Mouse (Mus musculus) hindbrain, embryonic 14.5 days (tissue): ENCODE measurements around the gene Spg7. TPM values are rescaled to one million over a fixed set of nuclear protein-coding genes. Genes with fewer than 3 reads are reported as not detected.
A peak's percentile ranks its signal among the peaks of the same experiment; 100 is the strongest.

ENCODE experiments used
- ATAC-seq: fragments of 200-750 bp; cut with Nextera tagmentation; 2 replicates; pipeline ENCODE4 v1.8.0; 2017; ENCODE audit warnings: moderate number of reproducible peaks, mild to moderate bottlenecking, moderate TSS enrichment, moderate library complexity; ENCODE audit not compliant: low FRiP score
- DNase-seq: peaks from one replicate; pipeline ENCODE4 v3.0.0-alpha.2; 2015; ENCODE audit warnings: low spot score
- H3K27ac ChIP-seq: fragments of 300-500 bp; sonication (generic); 2 replicates; pipeline ENCODE4 v1.5.1; 2014; ENCODE audit warnings: mild to moderate bottlenecking, moderate library complexity
- H3K27me3 ChIP-seq: fragments of 300-500 bp; sonication (generic); 2 replicates; pipeline ENCODE4 v1.6.1; 2014; ENCODE audit warnings: mild to moderate bottlenecking, low read length, mixed read lengths; ENCODE audit not compliant: control insufficient read depth, insufficient read depth
- H3K36me3 ChIP-seq: fragments of 300-500 bp; sonication (generic); replicated peaks from 2 replicates; pipeline ENCODE4 v1.6.1; 2014; ENCODE audit not compliant: control insufficient read depth, insufficient read depth
- H3K4me1 ChIP-seq: fragments of 300-500 bp; sonication (generic); replicated peaks from 2 replicates; pipeline ENCODE4 v1.6.1; 2014; ENCODE audit warnings: antibody characterized with exemption, low read length, mixed read lengths; ENCODE audit not compliant: control insufficient read depth, insufficient read depth
- H3K4me2 ChIP-seq: fragments of 300-500 bp; sonication (generic); replicated peaks from 2 replicates; pipeline ENCODE4 v1.6.1; 2014; ENCODE audit warnings: mild to moderate bottlenecking, moderate library complexity
- H3K4me3 ChIP-seq: fragments of 300-500 bp; sonication (generic); replicated peaks from 2 replicates; pipeline ENCODE4 v1.5.1; 2014; ENCODE audit warnings: mild to moderate bottlenecking, low read length
- H3K9ac ChIP-seq: fragments of 300-500 bp; sonication (generic); 2 replicates; pipeline ENCODE4 v1.6.1; 2014
- H3K9me3 ChIP-seq: fragments of 300-500 bp; sonication (generic); 2 replicates; pipeline ENCODE4 v1.6.1; 2016; ENCODE audit warnings: low read length; ENCODE audit not compliant: control insufficient read depth
- WGBS: fragments of 180-500 bp; shearing (Covaris S2); extraction: QIAGEN DNeasy Blood & Tissue Kit; methylation state at CpG from one replicate; pipeline ENCODE4 v1.1.7; 2014; 5-methylcytosine and 5-hydroxymethylcytosine counted together
- polyA plus RNA-seq: library from polyadenylated mRNA; unstranded; fragments of >200 nt; fragmentation: Nextera tagmentation; extraction: Ambion mirVana; gene quantifications from 2 replicates; pipeline ENCODE4 v1.2.1, GENCODE M21; 2014

Gene Spg7
- polyA plus RNA-seq, 1 experiment from 2014 or later: 44.1 TPM

DNA sequence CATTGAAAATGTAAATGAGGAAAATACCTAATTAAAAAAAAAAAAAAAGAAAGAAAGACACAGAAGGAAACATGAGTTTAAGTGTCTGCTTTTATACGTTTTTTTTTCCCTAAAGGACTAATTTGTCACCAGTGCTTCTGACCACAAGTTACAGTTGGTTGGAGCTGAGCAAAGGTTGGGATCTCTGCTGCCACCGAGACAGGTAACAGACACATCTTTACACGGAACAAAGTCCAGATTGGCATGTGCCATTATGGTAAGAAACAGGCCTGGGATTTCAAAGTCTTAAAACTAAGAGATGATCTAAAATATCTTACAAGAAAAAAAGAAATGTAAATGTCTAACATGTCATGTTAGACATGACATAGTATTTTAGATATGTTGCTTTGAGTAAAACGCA, 16.0 kb upstream of the Spg7 start:
- Histone ChIP-seq H3K4me3 (no peak overlapping the region), H3K4me2 (no peak overlapping the region), H3K27me3 (no peaks in the 10 kb centered on the region), H3K9ac (no peak overlapping the region), H3K4me1 (peaks cover 11% of the 10 kb centered on the region), H3K9me3 (no peaks in the 10 kb centered on the region), H3K36me3 (peaks cover 6% of the 10 kb centered on the region; the same call in 1 of the 2 replicates), H3K27ac (no peak overlapping the region)
- DNase-seq (no peak), ATAC-seq (no peak)
- WGBS: 81% methylated on average over 4 of the region's 4 CpGs

DNA sequence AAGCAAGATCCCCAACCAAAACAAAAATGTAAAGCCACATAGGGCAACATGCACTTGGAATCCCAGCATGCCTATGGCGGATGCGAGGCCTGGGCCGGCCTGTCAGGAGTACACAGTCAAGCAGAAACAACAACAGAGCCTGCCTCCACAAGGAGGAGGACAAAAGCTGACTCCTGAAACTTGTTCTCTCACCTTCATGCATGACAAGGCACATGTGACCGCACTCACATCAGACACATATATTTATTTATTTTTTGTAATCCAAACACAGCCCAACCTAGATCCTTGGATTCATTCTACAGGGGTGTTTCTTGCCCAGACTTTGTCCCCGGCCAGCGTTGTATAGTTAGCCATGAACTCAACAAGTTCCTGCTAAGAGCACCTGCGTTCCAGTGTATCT, 14.9 kb upstream of the Spg7 start:
- no peaks in the 10 kb centered on the region for H3K27me3 ChIP-seq
- H3K4me1 ChIP-seq: peaks cover 11% of the 10 kb centered on the region
- H3K36me3 ChIP-seq: peaks cover 6% of the 10 kb centered on the region; the same call in 1 of the 2 replicates
- DNase-seq (no peak), ATAC-seq (no peak)
- 89% methylated on average over 7 of the region's 7 CpGs for WGBS
- H3K9ac ChIP-seq: no peak overlapping the region
- H3K9me3 ChIP-seq: no peaks in the 10 kb centered on the region
- H3K4me3 ChIP-seq: no peak overlapping the region
- H3K4me2 ChIP-seq: no peak overlapping the region
- no peak overlapping the region for H3K27ac ChIP-seq

DNA sequence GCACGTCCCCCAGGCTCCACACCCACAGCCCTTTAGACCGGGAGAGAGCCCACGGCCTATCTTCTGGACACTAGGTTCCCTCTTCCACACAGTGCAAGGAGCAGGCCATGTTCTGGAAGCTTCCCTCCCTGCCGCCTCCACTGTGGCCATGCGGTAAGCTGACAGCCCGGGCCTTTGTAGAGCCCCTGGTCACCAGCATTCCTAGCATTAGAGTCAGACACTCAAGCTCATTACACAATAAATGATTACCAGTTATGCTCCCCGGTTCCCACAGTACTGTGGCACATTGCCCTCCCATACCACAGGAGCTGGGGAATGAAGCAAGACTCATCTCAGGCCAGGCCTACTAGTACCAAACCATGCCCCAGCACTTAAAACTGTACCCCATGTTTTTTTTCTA, 14.3 kb upstream of the Spg7 start:
- H3K36me3 ChIP-seq: peaks cover 6% of the 10 kb centered on the region; the same call in 1 of the 2 replicates
- no peak overlapping the region for H3K9ac ChIP-seq
- H3K27me3 ChIP-seq: no peaks in the 10 kb centered on the region
- no peak overlapping the region for H3K4me2 ChIP-seq
- H3K4me3 ChIP-seq: no peak overlapping the region
- WGBS: 92% methylated on average over 7 of the region's 7 CpGs
- DNase-seq (no peak), ATAC-seq (no peak)
- H3K4me1 ChIP-seq: peaks cover 6% of the 10 kb centered on the region
- H3K27ac ChIP-seq: no peak overlapping the region
- H3K9me3 ChIP-seq: no peaks in the 10 kb centered on the region

DNA sequence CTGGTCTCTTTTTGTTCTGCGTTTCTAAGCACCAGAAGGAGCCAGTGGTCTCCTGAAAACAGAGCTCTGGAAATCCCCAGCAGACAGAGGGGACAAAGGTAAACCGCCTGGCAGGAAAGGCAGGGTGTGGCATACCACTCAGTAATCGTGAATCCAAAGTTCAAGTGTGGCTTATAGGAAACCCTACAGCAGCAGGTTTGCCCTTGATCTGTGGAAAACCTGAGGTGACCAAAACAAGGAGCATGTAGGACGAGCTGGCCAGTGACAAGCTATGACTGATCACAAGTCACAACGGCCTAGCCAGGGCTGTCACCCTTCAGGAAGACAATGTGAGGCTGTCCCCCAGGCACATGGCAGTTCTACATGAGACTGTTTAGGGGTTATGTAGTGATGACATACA, 11.3 kb upstream of the Spg7 start:
- H3K9ac ChIP-seq: no peak overlapping the region
- H3K4me2 ChIP-seq: no peak overlapping the region
- ATAC-seq: no peak
- H3K4me1 ChIP-seq: no peaks in the 10 kb centered on the region
- H3K27ac ChIP-seq: no peak overlapping the region
- H3K36me3 ChIP-seq: no peaks in the 10 kb centered on the region
- no peak for DNase-seq
- H3K27me3 ChIP-seq: no peaks in the 10 kb centered on the region
- H3K9me3 ChIP-seq: no peaks in the 10 kb centered on the region
- H3K4me3 ChIP-seq: no peak overlapping the region
- 79% methylated on average over 5 of the region's 5 CpGs for WGBS

DNA sequence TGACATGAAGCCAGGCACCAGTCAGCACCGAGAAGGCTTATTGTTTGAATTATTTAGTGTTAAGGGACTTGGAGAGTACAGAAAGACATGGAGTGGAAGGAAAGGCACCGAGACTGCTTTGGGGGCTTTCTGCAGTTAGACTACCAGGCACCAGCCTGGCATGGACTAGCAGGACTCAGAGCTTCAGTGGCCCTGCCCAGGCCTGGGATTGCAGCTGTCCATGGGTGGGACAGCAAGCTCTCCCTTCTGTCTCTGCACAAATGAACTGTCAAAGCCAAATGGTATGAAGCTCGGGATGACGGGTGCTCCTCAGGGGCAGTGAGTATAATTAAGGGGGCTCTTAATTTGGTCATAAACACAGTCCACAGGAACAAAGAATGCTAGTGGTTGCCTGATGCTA, 1.3 kb downstream of the Spg7 start:
- no peaks in the 10 kb centered on the region for H3K9me3 ChIP-seq
- peak overlapping the region; percentile 90; the same call in 1 of the 2 replicates for H3K9ac ChIP-seq
- H3K36me3 ChIP-seq: peaks cover 11% of the 10 kb centered on the region; the same call in 1 of the 2 replicates
- peak overlapping the region; percentile 93 for H3K27ac ChIP-seq
- ATAC-seq (no peak), DNase-seq (no peak)
- WGBS: 65% methylated on average over 4 of the region's 4 CpGs
- peak overlapping the region; percentile 92; the same call in 1 of the 2 replicates for H3K4me3 ChIP-seq
- peak overlapping the region; percentile 87 for H3K4me2 ChIP-seq
- H3K4me1 ChIP-seq: peaks cover 23% of the 10 kb centered on the region
- H3K27me3 ChIP-seq: no peaks in the 10 kb centered on the region

DNA sequence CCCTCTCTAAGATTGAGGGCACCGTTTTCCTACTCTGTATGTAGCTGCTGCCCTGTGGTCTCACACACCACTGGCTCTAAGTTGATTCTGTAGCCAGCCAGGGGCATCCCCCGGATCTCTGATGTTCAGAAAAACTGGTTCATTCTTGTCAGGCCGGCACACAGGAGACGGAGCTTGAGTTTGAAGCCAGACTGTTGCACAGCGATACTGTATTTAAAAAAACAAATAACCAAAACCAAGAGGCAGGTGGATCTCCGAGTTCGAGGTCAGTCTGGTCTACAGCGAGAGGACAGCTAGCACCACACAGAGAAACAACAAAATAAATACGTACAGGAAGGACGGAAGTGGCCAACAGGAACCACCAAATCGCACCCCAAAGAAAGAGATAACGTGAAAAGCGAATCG, 2.1 kb downstream of the Spg7 start:
- Histone ChIP-seq H3K9me3 (no peaks in the 10 kb centered on the region), H3K36me3 (peaks cover 11% of the 10 kb centered on the region; the same call in 1 of the 2 replicates), H3K9ac (peak overlapping the region; percentile 90), H3K4me3 (peak overlapping the region; percentile 92), H3K27me3 (no peaks in the 10 kb centered on the region), H3K27ac (peak overlapping the region; percentile 93), H3K4me1 (peaks cover 23% of the 10 kb centered on the region), H3K4me2 (peak overlapping the region; percentile 87)
- peak; percentile 44 for DNase-seq
- peak; percentile 35; the same call in 1 of the 2 replicates for ATAC-seq
- 2% methylated on average over 14 of the region's 14 CpGs for WGBS

DNA sequence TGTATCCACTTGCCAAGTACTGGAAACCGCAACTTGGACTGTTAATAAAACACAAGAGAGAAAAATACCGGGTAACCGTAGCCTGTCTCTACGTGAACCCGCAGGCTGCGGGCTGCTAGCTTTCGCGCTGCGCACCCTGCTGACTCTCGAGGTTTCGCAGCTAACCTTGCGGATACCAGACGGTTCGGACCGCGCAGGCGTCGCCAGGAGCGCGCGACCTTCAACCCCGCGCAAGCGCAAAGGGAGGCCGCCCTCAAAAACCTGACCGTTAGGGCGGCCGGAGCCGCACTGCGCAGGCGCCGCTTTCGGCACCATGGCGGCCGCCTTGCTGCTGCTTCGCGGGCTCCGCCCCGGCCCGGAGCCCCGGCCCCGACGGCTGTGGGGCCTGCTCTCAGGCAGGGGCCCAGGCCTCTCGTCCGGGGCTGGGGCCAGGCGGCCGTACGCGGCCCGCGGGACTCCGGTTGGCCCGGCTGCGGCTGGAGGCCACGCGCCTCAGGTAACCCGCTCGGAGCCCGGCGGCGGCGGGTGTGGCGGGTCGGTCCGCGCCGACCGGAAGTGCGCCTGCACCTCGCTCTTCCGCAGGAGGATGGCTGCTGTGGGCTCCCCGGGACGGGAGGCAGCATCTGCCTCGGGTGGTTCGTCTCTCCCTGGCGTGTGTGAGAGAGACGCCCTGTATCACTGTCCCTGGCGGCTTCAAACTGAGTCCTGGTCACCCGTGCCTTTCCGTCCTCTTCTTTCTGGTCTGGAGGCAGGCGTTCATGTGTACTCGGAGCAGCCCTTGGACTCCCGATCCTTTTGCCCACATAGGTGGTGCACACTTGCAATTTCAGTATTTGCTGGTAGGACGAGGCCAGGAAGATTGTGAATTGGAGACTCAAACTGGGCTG, 2.7 kb downstream of the Spg7 start:
- DNase-seq: peak; percentile 97
- Histone ChIP-seq H3K4me1 (peaks cover 23% of the 10 kb centered on the region), H3K4me3 (peak overlapping the region; percentile 92), H3K27ac (peak overlapping the region; percentile 93), H3K9me3 (no peaks in the 10 kb centered on the region), H3K36me3 (peaks cover 14% of the 10 kb centered on the region; the same call in 1 of the 2 replicates), H3K27me3 (no peaks in the 10 kb centered on the region), H3K9ac (peak overlapping the region; percentile 90), H3K4me2 (peak overlapping the region; percentile 87)
- WGBS: under 1% methylated on average over 80 of the region's 84 CpGs
- peak; percentile 96 for ATAC-seq

GRCm38 (mm10) chr8:123066101-123066683, 3.5 kb downstream of the Spg7 start:
- WGBS: 41% methylated on average over 7 of the region's 7 CpGs
- Histone ChIP-seq H3K4me3 (peak overlapping the region; percentile 92), H3K4me2 (peak overlapping the region; percentile 87), H3K9me3 (no peaks in the 10 kb centered on the region), H3K9ac (peak overlapping the region; percentile 90), H3K27me3 (no peaks in the 10 kb centered on the region), H3K27ac (peak overlapping the region; percentile 93), H3K36me3 (peaks cover 19% of the 10 kb centered on the region), H3K4me1 (peaks cover 23% of the 10 kb centered on the region)
- DNase-seq: no peak
- no peak for ATAC-seq

GRCm38 (mm10) chr8:123071176-123071575, 8.4 kb downstream of the Spg7 start:
- DNase-seq: no peak

More at GRCm38 (mm10) chr8:123071176-123071575, 8.4 kb downstream of the Spg7 start:
- no peak overlapping the region for H3K27ac ChIP-seq
- H3K27me3 ChIP-seq: no peaks in the 10 kb centered on the region
- H3K4me2 ChIP-seq: no peak overlapping the region
- WGBS: 73% methylated on average over 4 of the region's 4 CpGs
- no peak for ATAC-seq
- H3K4me3 ChIP-seq: no peak overlapping the region
- H3K9ac ChIP-seq: no peak overlapping the region
- H3K36me3 ChIP-seq: peaks cover 65% of the 10 kb centered on the region
- no peaks in the 10 kb centered on the region for H3K9me3 ChIP-seq
- peaks cover 15% of the 10 kb centered on the region for H3K4me1 ChIP-seq
